Mouse (Mus musculus): ENCODE results near the gene Slc25a10.

DNA sequence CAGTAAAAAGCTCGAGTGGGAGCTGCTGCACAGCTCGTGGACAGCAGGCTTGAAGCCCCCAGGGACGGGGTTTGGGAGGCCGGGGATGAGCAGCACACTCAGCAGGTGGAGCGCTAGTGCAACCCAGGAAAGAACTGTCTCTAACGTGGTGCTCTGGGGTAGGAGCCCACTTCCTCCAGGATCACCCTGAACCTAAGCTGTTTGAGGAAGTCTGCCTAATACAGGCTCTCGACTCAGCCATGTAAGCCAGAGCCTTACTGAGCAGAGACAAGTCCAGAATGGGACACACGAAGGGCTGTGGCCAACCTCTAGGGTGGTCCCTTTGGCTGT lies 47.3 kb downstream of the Slc25a10 start:
- TF ChIP-seq GATA1 (IDR thresholded peaks at IDR 0.05; ENCODE audit: low read length) (no peak), TAL1 (IDR thresholded peaks at IDR 0.05; ENCODE audit: low read length) (no peak)

All from erythroblast, embryonic 14.5 days (primary cell).